Mouse (Mus musculus): Measurements from ENCODE around the gene Slc28a1. TPM values are rescaled to one million over a fixed set of nuclear protein-coding genes. Genes with fewer than 3 reads are reported as not detected.
"Not testable (repeated sequence)": the region's sequence is repeated elsewhere in the genome, so short reads cannot be mapped to it uniquely, and the experiment has no call there.

The Slc28a1 gene
- polyA plus RNA-seq, 1 experiment from 2014 or later = not detected

DNA sequence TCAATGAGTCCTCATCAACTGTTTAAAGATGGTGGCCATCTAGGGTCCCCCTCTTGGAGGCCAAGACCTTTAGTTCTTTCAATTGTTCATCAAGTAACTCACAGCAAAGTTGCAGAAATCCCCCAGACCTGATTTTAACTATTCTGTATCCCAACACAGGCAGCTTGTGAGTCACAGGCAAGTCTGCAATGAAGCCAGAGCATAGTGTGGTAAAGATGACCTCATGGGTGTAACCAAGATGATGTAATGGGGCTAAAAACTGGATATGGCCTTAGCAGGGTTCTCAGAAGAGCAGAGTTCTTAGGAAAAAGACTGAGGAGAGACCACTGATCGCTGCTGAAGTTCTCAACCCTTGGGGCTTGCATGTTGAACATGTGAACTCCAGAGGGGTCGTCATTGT, 69.5 kb downstream of the Slc28a1 start:
- Histone ChIP-seq H3K27me3 (ENCODE audit: control insufficient read depth, insufficient read depth, low read length) (no peaks in the 10 kb centered on the region), H3K4me2 (replicated peaks; ENCODE audit: low read depth) (no peak overlapping the region), H3K9ac (ENCODE audit: low read length) (no peak overlapping the region), H3K4me1 (replicated peaks; ENCODE audit: control insufficient read depth, insufficient read depth) (no peaks in the 10 kb centered on the region), H3K27ac (replicated peaks) (no peak overlapping the region), H3K9me3 (ENCODE audit: control insufficient read depth, low read length) (no peaks in the 10 kb centered on the region), H3K4me3 (ENCODE audit: low read depth, low read length) (no peak overlapping the region), H3K36me3 (ENCODE audit: control insufficient read depth, insufficient read depth, low read length) (no peaks in the 10 kb centered on the region)
- DNase-seq (ENCODE audit: low spot score) = no peak
- TF ChIP-seq EP300 (optimal IDR thresholded peaks at IDR 0.05) (no peak), CTCF (IDR thresholded peaks at IDR 0.05; ENCODE audit: low read depth) (no peak)
- ATAC-seq (ENCODE audit: low FRiP score, low TSS enrichment) = no peak
- 88% methylated on average over 2 of the region's 2 CpGs for WGBS

DNA sequence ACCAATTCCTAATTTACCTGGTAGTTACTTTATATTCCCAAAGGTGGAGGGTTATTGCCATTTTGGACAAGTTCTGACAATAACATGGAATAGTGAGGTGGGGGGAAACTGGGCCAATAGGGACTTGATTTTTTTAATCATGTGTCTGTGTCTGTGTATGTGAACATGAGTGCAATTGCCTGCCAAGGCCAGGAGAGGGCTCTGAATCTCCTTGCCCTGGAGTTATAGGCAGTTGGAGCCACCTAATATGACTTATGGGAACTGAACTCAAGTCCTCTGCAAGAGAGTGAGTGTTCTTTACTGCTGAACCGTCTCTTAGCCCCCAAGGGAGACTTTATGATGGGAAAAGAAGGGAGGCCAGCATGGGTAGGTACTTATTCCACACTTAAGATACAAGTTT, 70.1 kb downstream of the Slc28a1 start:
- H3K27ac ChIP-seq (replicated peaks) = no peak overlapping the region
- TF ChIP-seq EP300 (optimal IDR thresholded peaks at IDR 0.05) = no peak
- TF ChIP-seq CTCF (IDR thresholded peaks at IDR 0.05; ENCODE audit: low read depth) = 0 out of 2 replicates have a peak, but pooled peaks have one; percentile 12
- no peaks in the 10 kb centered on the region for H3K27me3 ChIP-seq (ENCODE audit: control insufficient read depth, insufficient read depth, low read length)
- no peak for DNase-seq (ENCODE audit: low spot score)
- no peaks in the 10 kb centered on the region for H3K4me1 ChIP-seq (replicated peaks; ENCODE audit: control insufficient read depth, insufficient read depth)
- no peak overlapping the region for H3K9ac ChIP-seq (ENCODE audit: low read length)
- no peak for ATAC-seq (ENCODE audit: low FRiP score, low TSS enrichment)
- 83% methylated on average over 1 of the region's 1 CpGs for WGBS
- no peak overlapping the region for H3K4me2 ChIP-seq (replicated peaks; ENCODE audit: low read depth)
- H3K9me3 ChIP-seq (ENCODE audit: control insufficient read depth, low read length) = no peaks in the 10 kb centered on the region
- no peak overlapping the region for H3K4me3 ChIP-seq (ENCODE audit: low read depth, low read length)
- H3K36me3 ChIP-seq (ENCODE audit: control insufficient read depth, insufficient read depth, low read length) = no peaks in the 10 kb centered on the region

DNA sequence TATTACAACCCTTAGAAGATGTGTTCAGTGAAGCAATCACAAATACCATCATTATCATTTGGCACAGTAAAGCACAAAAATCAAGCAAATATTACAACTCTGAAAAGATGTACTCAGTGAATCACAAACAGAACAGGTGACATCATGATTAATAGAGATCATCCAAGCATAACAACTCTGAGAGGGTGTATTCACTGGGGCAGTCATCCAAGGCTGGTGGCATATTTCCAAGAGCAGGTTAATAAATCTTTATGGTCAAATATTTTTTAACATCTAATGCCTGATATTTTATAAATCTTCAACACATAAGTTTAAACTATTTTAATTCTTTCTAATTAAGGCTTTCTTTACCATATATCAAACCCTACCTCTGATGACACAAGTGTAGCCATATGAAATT, 71.4 kb downstream of the Slc28a1 start:
- ATAC-seq (ENCODE audit: low FRiP score, low TSS enrichment); DNase-seq (ENCODE audit: low spot score); H3K27me3 ChIP-seq (ENCODE audit: control insufficient read depth, insufficient read depth, low read length); H3K27ac ChIP-seq (replicated peaks); H3K4me1 ChIP-seq (replicated peaks; ENCODE audit: control insufficient read depth, insufficient read depth); H3K4me2 ChIP-seq (replicated peaks; ENCODE audit: low read depth); H3K9ac ChIP-seq (ENCODE audit: low read length); H3K4me3 ChIP-seq (ENCODE audit: low read depth, low read length); H3K36me3 ChIP-seq (ENCODE audit: control insufficient read depth, insufficient read depth, low read length); H3K9me3 ChIP-seq (ENCODE audit: control insufficient read depth, low read length): not testable (repeated sequence)

DNA sequence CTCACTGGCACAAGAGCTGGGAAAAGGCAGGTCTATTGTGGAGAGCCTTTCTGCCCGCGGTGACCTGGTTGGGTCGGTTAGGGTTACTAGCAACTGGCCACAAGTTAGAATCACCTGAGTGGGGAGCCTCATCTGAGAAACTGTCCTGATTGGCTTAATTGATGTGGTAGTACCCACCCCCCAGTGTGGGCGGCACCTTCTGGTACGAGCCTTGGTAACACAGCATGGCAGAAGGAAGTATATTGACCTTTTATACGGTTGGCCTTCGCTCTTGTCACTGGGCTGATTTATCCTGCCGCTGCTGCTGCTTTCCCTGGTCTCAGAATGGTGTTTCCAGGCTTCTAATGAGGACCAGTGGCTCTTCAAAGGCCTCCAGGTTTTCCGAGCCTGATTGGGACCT, 74.6 kb downstream of the Slc28a1 start:
- no peak overlapping the region for H3K9ac ChIP-seq (ENCODE audit: low read length)
- no peaks in the 10 kb centered on the region for H3K4me1 ChIP-seq (replicated peaks; ENCODE audit: control insufficient read depth, insufficient read depth)
- H3K36me3 ChIP-seq (ENCODE audit: control insufficient read depth, insufficient read depth, low read length) = no peaks in the 10 kb centered on the region
- no peak overlapping the region for H3K27ac ChIP-seq (replicated peaks)
- no peak overlapping the region for H3K4me3 ChIP-seq (ENCODE audit: low read depth, low read length)
- no peak for ATAC-seq (ENCODE audit: low FRiP score, low TSS enrichment)
- TF ChIP-seq CTCF (IDR thresholded peaks at IDR 0.05; ENCODE audit: low read depth) (no peak), EP300 (optimal IDR thresholded peaks at IDR 0.05) (no peak)
- no peaks in the 10 kb centered on the region for H3K27me3 ChIP-seq (ENCODE audit: control insufficient read depth, insufficient read depth, low read length)
- no peak overlapping the region for H3K4me2 ChIP-seq (replicated peaks; ENCODE audit: low read depth)
- no peaks in the 10 kb centered on the region for H3K9me3 ChIP-seq (ENCODE audit: control insufficient read depth, low read length)
- 67% methylated on average over 9 of the region's 9 CpGs for WGBS
- DNase-seq (ENCODE audit: low spot score) = no peak

DNA sequence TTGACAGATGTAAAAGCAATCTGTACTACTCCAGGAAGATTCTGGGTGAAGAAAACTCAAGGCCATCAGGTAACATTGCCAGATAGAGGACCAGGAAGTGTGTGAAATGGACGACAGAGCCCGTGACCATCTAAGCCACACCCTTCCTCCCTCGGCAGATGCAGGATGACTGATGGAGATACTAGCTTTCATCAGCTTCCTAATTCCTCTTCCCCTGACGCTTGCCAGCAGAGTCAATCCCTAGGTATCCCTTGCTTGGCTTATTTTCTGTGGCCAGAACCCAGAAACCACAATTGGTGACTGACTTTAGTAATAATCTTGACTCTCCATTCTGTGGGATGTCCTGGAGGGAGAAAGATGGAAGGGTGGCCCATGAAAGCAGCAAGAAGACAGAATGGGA, 80.9 kb downstream of the Slc28a1 start:
- H3K4me2 ChIP-seq (replicated peaks; ENCODE audit: low read depth) = no peak overlapping the region
- ATAC-seq (ENCODE audit: low FRiP score, low TSS enrichment) = no peak
- no peak overlapping the region for H3K9ac ChIP-seq (ENCODE audit: low read length)
- no peak for DNase-seq (ENCODE audit: low spot score)
- no peak overlapping the region for H3K27ac ChIP-seq (replicated peaks)
- H3K27me3 ChIP-seq (ENCODE audit: control insufficient read depth, insufficient read depth, low read length) = no peaks in the 10 kb centered on the region
- H3K36me3 ChIP-seq (ENCODE audit: control insufficient read depth, insufficient read depth, low read length) = no peaks in the 10 kb centered on the region
- H3K9me3 ChIP-seq (ENCODE audit: control insufficient read depth, low read length) = no peaks in the 10 kb centered on the region
- 40% methylated on average over 4 of the region's 4 CpGs for WGBS
- H3K4me3 ChIP-seq (ENCODE audit: low read depth, low read length) = no peak overlapping the region
- 0 out of 2 replicates have a peak, but pooled peaks cover 3% of the 10 kb centered on the region for H3K4me1 ChIP-seq (replicated peaks; ENCODE audit: control insufficient read depth, insufficient read depth)
- TF ChIP-seq CTCF (IDR thresholded peaks at IDR 0.05; ENCODE audit: low read depth) (no peak), EP300 (optimal IDR thresholded peaks at IDR 0.05) (no peak)

DNA sequence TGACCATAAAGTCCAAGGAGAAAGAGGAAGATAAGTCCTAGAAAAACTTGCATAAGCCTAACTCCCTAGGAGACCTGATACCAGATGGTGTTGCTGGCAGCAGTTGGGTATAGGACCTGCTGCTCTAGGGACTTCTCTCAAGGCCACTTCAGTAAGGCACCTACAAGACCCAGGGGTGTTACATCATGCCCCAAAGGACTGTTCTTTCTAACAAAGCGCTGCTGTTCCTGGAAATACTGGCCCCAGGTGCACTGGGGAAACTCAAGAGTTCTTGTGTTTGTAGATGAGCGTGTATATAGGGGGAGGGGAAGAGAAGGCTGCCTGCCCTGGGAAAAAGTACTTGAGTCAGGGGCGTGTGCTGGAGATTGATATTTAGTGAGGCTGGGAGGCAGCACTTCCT, 82.2 kb downstream of the Slc28a1 start:
- Histone ChIP-seq H3K4me3 (ENCODE audit: low read depth, low read length) (no peak overlapping the region), H3K9ac (ENCODE audit: low read length) (no peak overlapping the region), H3K36me3 (ENCODE audit: control insufficient read depth, insufficient read depth, low read length) (no peaks in the 10 kb centered on the region), H3K9me3 (ENCODE audit: control insufficient read depth, low read length) (no peaks in the 10 kb centered on the region), H3K27ac (replicated peaks) (no peak overlapping the region), H3K4me2 (replicated peaks; ENCODE audit: low read depth) (no peak overlapping the region), H3K27me3 (ENCODE audit: control insufficient read depth, insufficient read depth, low read length) (no peaks in the 10 kb centered on the region), H3K4me1 (replicated peaks; ENCODE audit: control insufficient read depth, insufficient read depth) (0 out of 2 replicates have a peak, but pooled peaks cover 3% of the 10 kb centered on the region)
- DNase-seq (ENCODE audit: low spot score) = no peak
- TF ChIP-seq CTCF (IDR thresholded peaks at IDR 0.05; ENCODE audit: low read depth) (no peak), EP300 (optimal IDR thresholded peaks at IDR 0.05) (no peak)
- WGBS = 46% methylated on average over 3 of the region's 3 CpGs
- ATAC-seq (ENCODE audit: low FRiP score, low TSS enrichment) = peak; percentile 70; the same call in 1 of the 2 replicates

Measured in stomach, postnatal 0 days (tissue).